Mouse (Mus musculus) right cerebral cortex, postnatal 10 days (tissue): ENCODE measurements at regions not wholly inside any gene's neighbourhood (a gene's known extent, or its start where the extent isn't known, plus 50 kb on each side); places are given as distances from the start of the nearest gene placed in this dataset.
A peak's percentile ranks its signal among the peaks of the same experiment; 100 is the strongest.

Experiments used
- DNase-seq, 2 experiments: peaks; one replicate each; pipeline ENCODE4 v3.0.0; 2021; ENCODE audit warnings: low spot score in 2 of 2

DNA sequence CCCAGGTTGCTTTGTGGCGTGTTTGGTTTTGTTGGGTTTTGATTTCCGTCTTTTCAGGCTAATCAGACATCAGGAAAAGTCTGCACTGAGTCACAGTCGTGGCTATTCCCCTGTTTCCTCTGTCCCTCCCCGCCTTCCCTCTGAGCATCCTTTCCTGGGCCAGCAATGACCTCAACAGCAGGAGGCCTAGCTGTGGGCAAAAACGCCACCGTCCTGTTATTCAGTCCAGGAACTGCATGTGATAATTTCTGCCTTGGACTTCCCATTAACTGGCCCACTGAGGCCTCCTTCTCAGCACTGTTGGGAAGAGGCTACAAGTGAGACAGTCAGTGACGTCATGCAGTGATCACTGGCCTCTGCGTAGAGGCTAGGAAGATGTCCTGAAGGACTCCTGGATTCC lies 1212.0 kb upstream of the A1bg start:
- no peak for DNase-seq

DNA sequence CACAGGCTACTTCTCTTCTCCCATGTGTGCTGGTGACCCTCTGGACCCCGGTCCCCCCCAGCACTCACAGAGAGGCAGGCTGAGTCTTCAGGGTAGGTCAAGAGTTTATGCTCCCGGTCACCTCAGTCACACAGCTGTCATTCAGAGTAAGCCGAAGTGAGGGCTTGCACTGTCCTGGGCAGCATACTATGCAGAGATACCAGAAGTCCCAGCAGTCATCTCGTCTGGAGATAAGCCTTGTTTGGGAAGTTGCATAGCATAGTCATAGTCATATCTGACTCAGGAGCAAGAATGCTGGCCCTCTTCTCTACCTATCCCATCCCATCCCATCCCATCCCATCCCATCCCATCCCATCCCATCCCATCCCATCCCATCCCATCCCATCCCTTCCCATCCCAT lies 1211.5 kb upstream of the A1bg start:
- peak in 1 of 2 experiments; percentile 21 for DNase-seq

DNA sequence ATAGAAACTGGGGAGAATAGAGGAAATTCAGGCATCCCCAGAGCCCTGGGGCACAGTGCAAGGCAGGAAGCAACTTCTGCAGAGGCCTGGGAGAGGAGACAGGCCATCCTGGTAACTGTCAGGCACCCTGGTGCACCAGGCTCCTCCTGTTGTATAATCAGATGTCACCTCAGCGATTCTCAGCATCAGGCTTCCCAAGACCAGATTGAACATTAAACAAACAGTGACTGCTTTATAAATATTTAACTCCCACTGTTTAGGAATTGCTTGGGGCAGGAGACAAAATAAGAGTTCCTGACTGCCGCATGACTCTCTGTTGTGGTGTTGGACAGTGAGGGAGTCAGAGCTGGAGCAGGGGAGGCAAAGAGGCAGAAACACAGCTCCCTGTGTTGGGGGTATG lies 1210.1 kb upstream of the A1bg start:
- DNase-seq = no peak

DNA sequence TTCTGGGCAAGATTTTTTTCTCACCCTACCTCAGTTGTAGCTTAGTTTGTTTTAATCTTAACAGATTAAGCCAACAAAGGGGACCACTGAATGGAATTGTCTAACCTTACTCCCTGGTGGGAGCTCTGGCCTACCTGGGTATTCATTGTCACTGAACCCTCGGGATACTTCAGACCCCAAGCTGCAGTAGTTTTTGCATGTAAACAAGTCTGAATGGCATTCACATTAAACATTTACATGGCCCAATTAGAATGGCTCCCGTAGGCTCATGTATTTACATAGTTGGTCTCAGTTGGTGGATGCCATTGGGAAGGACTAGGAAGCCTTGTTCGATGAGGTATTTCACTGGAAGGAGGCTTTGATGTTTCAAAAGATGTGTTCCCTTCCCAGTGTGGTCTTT lies 1208.9 kb upstream of the A1bg start:
- DNase-seq = no peak

DNA sequence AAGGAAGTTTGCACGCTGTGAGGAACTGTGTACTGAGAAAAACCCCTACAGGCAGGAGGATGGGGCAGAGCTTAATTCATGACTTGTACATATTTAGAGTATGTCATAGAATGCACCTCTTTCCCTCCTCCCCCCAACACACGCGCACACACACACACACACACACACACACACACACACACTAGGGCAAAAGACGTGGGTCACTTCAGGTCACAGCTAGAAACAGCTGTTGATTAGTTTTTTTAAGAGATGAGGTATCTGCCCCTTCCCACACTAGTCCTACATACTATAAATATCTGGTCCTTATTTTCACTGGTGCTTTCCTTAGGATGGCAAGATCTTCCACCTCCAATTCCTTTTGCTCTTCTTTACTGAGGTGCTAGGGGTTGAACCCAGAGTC lies 1207.7 kb upstream of the A1bg start:
- no peak for DNase-seq

DNA sequence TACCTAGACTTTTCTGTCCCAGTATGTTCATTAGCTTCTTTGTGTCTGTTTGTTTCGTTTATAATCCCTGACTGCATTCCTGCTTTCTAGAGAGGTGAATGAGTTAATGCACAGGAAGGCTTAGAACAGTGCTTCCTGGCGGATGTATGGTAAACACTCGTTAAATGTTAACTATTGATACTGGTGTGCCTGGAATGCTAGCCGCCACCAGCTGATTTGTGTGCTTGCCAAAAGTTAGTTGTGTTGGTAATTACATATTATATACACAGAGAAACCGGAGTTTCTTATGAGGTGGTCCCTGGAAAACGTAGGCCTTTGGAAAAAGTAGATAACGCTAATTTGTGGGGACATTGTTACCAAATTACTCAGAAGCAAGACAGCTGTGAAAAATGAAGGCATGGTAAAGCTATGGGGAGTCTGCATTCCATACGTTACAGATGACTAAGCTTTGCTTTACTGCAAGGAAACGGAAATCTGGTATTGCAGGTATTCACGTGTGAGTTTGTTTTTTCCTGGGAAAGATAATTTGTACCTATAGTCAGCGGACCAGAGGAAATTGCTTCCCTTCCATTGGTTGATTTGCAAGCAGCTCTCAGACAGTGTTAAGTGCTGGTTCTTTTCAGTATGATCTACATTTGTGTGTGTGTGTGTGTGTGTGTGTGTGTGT lies 1205.9 kb upstream of the A1bg start:
- no peak for DNase-seq

DNA sequence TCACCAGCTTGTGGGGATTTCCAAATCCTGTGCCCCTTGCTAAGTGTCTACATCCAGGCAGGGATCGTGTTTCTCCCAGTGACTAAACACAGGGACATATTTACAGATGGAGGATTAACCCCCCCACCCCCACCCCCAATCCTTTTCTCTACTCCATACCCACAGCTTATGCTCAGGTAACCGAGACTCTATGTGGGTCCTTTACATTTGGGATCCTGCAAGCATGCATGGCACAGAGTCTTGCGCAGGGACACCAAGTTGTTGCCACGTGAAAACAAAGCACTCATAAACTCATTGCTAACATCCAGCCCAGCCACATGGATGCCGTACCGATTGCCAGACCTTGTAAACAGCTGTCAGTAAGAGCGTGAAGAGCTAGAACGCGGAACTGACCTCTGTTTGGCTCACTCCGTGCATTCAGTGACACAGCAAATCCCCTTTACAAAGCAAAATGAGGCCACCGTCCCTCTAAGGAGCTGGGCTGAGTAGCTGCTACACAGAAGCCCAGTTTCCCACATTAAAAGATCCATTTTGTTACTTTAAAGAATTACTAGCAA lies 1204.9 kb upstream of the A1bg start:
- no peak for DNase-seq

DNA sequence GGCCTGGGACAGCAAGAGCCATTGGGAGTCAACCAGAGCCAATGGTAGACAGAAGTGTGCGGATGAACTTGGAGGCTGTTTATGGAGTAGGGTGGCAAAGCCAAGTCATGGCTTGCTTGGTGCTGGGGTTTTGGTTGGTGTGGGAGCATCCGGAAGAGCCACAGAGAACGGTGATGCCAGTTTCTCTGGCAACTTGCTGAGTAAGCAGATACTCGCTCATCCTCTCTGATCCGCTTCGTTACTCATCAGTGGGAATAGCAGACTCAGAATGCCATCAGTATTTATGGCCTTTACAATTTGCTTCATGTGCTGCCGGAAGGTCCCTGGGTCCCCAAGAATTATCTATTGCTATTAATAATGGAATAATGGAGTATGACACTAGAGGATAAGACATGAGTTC lies 1202.9 kb upstream of the A1bg start:
- no peak for DNase-seq

DNA sequence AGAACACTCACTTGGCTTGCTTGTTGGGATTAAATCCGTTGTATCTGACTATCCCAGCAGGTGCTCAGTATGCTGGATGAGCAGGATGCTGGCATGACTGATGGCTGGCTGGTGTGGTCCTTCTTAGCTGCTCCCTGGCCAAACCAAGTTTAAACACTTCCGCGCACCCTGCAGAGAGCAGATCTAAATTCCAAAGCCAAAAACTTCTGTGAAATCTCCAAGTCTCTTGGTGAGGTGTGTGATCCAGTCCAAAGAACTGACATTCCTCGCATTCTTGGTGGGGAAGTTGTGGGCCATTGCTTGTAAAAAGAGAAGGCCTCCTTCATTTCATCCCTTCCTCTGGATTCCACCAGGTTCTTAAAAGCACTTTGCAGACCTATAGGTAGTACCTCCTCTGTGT lies 1200.9 kb upstream of the A1bg start:
- no peak for DNase-seq

DNA sequence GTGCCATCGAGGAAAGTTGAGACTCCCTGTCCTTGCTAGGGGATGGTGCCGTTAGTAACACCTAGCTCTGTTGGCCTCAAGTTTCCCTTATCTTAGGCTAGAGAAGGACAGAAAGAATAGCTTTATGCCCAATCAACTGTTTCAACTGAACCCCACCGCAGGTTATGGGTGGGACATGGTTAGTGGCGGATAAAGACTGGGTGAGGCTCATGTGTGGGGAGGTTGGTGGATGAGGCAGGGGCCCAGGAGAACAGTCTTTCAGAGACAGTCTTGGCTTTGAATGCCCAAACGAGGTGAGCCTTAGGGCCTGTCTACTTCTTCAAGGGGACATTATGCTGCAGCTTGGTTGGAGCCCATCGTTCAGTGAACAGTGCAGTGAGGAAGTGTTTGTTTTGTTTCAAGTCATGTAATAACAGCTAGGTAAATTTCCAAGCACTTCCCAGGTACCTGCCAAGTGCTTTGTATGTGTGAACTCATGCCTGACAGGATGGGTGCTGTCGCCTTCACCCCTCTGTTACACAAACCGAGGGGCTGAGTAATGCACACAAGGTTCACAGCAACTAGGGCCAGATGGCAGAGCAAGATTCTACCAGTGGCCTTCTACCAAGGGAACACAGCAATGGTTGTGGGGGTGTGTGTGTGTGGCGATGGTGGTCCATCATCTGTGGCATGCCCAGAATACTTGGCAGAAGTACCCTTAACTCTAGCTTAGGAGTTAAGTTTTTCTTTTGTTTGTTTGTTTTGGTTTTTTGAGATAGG lies 1199.6 kb upstream of the A1bg start:
- no peak for DNase-seq

DNA sequence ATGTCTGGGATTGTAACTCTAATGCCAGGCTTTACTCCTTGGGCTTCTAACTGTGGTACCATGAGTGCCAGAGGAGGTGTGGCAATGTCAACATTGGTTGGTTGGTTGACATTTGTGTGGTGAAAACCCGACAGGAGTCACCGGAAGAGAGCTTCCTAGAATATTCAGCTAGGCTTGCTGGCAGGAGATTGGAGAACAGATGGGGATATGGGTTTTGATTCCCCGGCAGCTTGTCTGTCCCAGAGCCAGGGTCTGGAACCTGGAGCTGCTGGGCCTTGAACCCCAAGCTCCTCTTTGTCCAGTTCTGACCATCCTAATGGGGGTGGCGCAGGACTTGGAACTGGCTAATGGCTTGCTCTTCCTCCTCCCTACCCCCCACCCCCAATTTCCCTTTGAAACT lies 1198.9 kb upstream of the A1bg start:
- no peak for DNase-seq

DNA sequence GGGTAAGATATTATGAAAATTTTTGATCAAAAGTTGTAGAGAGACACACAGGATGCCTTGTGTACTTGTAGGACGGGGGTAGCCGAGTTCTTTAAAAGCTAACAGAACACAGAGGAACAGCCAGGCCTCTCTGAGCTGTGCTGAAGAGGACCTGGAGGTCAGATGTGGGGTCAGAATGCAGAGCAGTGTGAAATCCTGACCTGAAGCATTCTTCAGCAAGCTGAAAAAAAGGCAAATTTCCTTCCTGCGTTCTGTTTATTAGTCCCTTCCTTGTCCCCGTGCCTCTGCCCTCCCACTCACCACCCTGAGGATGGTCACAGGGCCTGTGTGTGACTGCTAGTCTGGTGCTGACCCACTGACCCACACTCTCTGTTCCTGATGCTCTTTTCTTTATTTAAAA lies 1197.9 kb upstream of the A1bg start:
- no peak for DNase-seq

DNA sequence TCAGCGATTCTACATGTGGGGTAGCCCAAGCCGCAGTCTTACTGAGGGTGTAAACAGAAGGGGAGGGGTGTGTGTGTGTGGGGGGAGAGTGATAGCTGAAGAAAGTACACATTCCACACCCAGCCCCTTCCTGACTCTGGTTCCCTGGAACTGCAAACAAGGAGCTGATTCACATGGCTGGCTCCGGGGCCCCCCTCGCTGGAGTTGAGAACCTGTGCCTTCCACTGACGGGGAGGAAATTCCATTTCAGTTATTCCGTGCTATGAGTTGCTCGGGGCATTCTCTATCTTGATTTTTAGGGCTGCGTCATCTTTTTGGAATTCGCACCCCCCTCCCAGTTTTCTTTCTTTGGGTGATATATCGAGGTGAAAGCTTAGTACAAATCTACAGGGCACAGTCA lies 1196.2 kb upstream of the A1bg start:
- no peak for DNase-seq

DNA sequence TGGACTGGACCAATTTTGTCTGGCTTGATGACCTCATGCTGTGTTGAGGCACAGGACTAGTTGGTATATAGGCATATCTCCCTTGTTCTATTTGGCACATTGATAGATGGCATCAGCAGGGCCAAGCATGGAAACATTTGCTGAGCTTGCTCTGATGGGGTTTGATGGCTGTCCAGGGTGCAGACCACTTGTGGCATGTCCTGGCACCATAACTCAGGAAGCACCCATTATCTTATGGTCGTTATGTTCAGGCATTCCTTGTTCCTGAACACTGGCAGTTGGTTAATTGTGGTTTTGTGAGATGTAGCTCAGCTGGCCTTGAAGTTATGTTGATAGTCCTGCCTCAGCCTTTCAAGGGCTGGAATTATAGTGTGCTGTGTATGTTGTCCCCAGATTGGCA lies 1193.4 kb upstream of the A1bg start:
- no peak for DNase-seq

DNA sequence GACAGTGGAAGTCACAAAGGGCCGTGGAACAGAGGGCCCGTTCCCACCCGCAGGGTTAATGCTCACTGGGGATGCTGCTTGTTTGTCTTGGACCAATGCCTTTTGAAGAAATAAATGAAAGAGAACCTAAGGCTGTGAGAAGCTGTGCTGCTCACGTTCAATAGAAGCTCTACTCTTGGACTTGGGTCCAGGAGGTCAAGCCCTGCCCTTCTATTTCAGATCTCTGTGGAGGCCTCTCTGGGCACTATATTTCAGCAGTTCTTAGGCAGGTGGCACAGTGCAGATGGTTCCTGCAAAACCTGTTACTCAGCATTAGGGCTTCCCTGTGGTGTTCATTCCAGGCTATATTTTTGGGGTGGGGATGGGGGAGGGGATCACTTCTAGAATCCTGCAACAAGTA lies 1192.0 kb upstream of the A1bg start:
- DNase-seq = no peak

DNA sequence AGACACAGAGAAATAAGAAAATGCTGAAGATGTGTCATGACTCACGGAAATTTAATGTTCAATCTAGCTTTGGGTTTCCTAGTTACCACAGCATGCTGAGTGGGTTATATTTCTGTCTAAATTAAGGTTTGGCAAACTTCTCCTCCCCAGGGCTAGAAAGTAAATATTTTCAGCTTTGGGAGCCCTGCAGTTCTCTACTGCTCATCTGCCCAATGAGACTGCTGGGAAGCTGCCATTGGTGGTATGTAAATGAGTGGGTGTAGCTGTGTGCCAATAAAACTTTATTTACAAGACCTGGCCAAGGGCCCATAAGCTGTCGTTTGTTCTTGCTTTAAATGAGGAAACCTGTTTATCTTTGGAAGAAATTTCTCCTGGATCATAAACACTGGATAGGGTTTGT lies 1189.3 kb upstream of the A1bg start:
- peak; percentile 70 to 86 for DNase-seq

DNA sequence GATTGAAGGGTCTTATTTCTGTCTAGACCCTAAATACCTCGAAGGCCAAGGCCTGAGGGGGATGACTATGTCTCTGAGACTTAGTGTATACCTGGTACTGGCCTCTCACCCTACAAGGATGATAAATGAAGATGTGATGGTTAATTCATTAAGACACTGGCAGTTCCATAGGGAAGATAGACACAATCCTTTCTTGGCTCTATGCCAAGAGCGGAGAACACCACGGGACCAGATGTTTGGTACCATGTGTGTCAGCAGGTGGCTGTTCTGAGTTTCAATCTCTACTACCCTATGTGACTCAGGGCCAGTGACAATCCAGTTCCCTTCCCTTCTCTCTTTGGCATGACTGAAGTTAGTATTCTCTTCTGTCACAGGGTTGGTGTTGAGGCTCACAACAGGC lies 1185.2 kb upstream of the A1bg start:
- DNase-seq = no peak

DNA sequence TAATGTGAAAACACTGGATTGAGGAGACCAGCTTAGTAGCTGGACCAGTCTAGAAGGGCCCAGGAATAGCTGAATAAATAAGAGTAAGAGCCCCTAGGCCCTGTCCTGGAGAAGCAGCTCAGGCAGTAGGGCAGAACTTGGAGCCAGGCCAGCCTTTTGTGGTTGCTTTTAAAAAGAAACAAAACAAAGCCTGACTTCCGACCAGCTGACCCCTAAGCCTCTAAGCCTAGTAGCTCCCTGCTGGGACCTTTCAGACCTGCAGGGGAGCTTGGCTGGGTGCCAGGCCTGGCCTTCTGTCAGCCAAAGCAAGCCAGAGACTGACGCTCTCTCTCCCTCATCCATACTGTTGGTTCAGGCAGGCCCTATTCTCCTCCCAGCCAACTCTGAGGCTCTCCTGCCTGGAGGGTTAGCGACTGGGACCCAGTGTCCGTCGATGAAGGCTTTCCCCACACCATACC lies 1183.7 kb upstream of the A1bg start:
- DNase-seq = peak; percentile 86

DNA sequence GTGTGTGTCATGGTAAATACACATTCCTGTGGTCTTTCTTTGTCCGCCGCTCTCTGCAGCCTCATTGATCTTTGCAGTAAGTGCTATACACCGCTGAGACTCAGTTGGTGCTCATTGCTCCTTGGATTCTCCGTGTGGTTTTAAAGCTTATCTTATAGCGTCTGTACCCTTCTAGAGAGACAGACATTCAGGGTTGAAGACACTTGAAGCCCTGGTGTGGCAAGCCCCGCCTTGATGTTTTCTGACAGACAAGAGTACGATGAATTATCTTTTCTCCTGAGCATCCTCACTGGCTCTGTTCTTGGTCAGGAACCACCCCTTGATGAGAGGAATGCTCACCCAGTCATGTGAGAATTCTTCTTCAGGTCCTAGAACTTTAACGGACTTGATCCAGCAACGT lies 1182.7 kb upstream of the A1bg start:
- DNase-seq = no peak

DNA sequence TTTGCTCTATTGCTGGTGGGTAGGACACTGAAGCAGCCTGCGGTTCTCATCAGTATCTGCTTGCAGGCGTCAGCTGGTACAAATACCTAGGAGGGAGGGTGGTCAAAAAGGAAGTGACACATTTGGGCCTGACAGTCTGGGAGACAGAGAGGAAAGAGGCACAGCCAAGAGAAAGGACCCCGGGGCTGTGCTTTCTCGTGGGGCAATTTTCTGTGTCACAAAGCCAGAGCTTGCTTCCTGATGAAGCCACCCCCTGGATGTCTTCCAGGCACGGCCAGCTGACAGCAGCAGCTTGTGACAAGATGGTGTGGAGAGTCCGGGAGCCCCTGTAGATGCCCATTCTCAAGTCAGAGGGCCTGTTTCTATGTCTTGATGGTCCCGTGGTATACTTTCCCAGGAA lies 1181.8 kb upstream of the A1bg start:
- DNase-seq = peak; percentile 54 to 64

DNA sequence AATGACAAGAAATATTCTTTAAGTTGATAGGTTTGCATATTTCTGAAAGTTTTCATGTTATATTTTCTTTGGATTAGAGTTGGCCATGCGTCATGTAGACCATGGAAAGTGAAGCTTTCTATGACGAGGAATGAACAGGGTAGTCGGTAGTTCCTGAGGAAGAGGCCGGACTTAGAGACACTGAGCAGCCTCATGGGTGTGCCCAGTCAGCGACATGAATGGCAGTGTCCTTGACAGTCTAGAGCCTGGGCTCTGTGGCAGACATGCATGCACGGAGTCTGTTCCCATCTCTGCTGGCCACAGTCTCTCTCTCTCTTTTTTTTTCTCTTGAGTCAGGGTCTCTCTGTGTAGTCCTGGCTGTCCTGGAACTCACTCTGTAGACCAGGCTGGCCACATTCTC lies 1176.9 kb upstream of the A1bg start:
- no peak for DNase-seq

DNA sequence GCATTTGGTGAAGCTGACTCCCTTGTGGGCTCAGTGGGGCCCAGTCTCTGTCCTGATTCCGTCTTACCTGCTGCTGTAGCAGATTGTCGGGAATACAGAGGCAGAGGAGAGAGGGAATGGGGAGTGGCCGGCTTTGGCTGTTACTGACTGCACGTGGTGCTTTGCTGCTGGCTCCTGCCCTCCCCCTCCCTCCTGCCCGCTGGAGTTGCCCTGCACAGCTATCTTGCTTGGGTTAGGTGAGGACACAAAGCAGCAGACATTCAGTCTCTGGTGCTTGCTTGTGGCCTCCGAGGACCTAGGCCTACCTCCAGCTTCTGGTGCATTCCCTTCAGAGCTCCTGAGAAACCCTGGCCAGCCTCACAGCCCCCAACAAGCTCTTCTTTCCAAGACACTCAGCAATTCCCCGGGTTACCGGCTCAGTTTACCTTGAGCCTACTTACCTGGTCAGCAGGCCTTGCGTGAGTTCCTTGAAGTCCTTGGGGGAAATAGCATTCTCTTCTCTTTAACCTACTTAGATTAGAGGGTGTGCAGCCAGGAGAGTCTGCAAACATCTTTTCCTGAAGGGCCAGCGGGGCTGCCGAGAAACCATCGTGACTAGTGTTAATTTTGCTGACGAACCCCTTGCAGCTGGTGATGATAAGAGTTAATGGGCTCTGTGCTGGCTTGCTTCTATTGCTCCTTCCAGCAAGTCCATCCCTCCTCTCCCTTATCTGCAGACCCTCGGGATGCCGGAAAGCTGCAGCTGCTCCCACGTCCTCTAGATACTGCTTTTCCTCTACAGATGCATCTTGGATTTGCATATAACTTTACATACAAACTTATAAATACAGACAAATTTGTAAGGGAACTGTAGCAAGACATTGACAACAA lies 1176.2 kb upstream of the A1bg start:
- no peak for DNase-seq
